Mouse (Mus musculus) lung, embryonic 16.5 days (tissue): ENCODE measurements around the gene Fam160a1. TPM values are rescaled to one million over a fixed set of nuclear protein-coding genes. Genes with fewer than 3 reads are reported as not detected.

Experiments used
- ATAC-seq: fragments of 200-750 bp; cut with Nextera tagmentation; 2 replicates; pipeline ENCODE4 v1.8.0; 2017; ENCODE audit warnings: low read depth, mild to moderate bottlenecking, moderate library complexity
- H3K27ac ChIP-seq: fragments of 300-500 bp; sonication (generic); 2 replicates; pipeline ENCODE4 v1.5.1; 2014; ENCODE audit warnings: mild to moderate bottlenecking, control low read depth, low read length
- H3K27me3 ChIP-seq: fragments of 300-500 bp; sonication (generic); 2 replicates; pipeline ENCODE4 v1.6.1; 2014; ENCODE audit warnings: low read depth, low read length, mixed read lengths; ENCODE audit not compliant: control insufficient read depth, insufficient read depth
- H3K36me3 ChIP-seq: fragments of 300-500 bp; sonication (generic); 2 replicates; pipeline ENCODE4 v1.6.1; 2014; ENCODE audit warnings: low read length; ENCODE audit not compliant: control insufficient read depth, insufficient read depth
- H3K4me1 ChIP-seq: fragments of 300-500 bp; sonication (generic); replicated peaks from 2 replicates; pipeline ENCODE4 v1.6.1; 2014; ENCODE audit warnings: low read length, mixed read lengths; ENCODE audit not compliant: control insufficient read depth, insufficient read depth
- H3K4me2 ChIP-seq: fragments of 300-500 bp; sonication (generic); 2 replicates; pipeline ENCODE4 v1.6.1; 2014; ENCODE audit warnings: low read depth, low read length, control low read depth
- H3K4me3 ChIP-seq: fragments of 300-500 bp; sonication (generic); 2 replicates; pipeline ENCODE4 v1.5.1; 2014; ENCODE audit warnings: mild to moderate bottlenecking, low read length, control low read depth
- H3K9ac ChIP-seq: fragments of 300-500 bp; sonication (generic); 2 replicates; pipeline ENCODE4 v1.6.1; 2014; ENCODE audit warnings: low read length, control low read depth
- H3K9me3 ChIP-seq: fragments of 300-500 bp; sonication (generic); 2 replicates; pipeline ENCODE4 v1.6.1; 2016; ENCODE audit warnings: low read length; ENCODE audit not compliant: control insufficient read depth
- WGBS: fragments of 180-500 bp; shearing (Covaris S2); extraction: QIAGEN DNeasy Blood & Tissue Kit; methylation state at CpG from one replicate; pipeline ENCODE4 v1.1.7; 2014; 5-methylcytosine and 5-hydroxymethylcytosine counted together
- polyA plus RNA-seq: library from polyadenylated mRNA; unstranded; fragments of >200 nt; fragmentation: Nextera tagmentation; extraction: Ambion mirVana; gene quantifications from 2 replicates; pipeline ENCODE4 v1.2.1, GENCODE M21; 2015

Fam160a1 gene
- polyA plus RNA-seq, 1 experiment from 2014 or later: 3.4 TPM

DNA sequence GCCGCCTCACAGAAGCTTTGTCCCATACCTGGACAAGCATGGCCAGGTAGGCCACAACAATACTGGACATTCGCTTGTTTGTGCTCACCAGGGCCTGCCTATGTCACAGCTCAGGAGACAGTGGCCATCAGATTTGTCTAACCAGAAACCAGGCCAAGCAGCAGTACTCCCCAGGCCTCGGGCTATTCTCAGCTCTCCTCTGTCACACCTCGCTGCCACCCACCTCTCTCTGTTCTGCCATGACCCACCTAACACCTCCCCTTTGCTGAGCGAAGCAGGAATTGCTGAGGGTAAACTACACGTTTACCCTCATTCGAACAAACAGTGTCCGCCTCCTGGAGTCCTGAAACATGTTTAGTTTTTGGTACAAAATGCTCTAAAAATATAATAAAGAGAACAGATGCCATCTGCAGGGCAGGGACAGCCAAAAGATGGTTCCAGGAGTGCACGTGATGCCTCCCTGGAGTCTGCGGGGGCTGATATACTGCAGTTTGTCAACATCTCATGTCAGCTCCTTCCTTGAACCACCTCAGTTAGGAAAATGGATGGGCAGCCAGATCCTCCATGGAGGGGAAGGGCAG is 152.4 kb downstream of the Fam160a1 start:
- Histone ChIP-seq H3K4me1 (no peaks in the 10 kb centered on the region), H3K9ac (no peak overlapping the region), H3K27ac (no peak overlapping the region), H3K4me2 (no peak overlapping the region), H3K27me3 (no peaks in the 10 kb centered on the region), H3K36me3 (no peaks in the 10 kb centered on the region), H3K9me3 (no peaks in the 10 kb centered on the region), H3K4me3 (no peak overlapping the region)
- ATAC-seq: no peak
- WGBS: 78% methylated on average over 10 of the region's 10 CpGs

DNA sequence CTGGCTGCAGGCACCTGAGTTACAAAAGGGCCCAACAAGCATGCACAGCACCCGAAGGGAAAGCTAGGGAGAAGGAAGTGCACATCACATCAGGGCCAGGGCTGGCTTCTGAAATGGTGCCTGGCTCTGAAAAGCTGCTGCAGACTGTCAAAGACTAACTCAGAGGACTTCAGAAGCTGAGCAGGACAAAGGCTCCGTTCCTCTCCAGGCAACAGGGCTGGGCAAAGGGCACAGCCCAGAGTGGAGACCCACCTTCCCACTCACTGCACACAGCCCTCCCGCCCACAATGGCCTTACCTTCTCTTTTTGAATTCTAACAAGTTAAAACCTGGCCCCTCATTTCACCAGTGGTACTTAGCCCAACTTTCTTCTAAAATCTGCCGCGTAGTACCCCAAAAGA is 153.3 kb downstream of the Fam160a1 start:
- no peak overlapping the region for H3K9ac ChIP-seq
- WGBS: 80% methylated on average over 5 of the region's 5 CpGs
- no peak overlapping the region for H3K4me2 ChIP-seq
- H3K4me1 ChIP-seq: no peaks in the 10 kb centered on the region
- no peaks in the 10 kb centered on the region for H3K27me3 ChIP-seq
- H3K9me3 ChIP-seq: no peaks in the 10 kb centered on the region
- H3K36me3 ChIP-seq: no peaks in the 10 kb centered on the region
- no peak overlapping the region for H3K27ac ChIP-seq
- ATAC-seq: no peak
- H3K4me3 ChIP-seq: no peak overlapping the region

DNA sequence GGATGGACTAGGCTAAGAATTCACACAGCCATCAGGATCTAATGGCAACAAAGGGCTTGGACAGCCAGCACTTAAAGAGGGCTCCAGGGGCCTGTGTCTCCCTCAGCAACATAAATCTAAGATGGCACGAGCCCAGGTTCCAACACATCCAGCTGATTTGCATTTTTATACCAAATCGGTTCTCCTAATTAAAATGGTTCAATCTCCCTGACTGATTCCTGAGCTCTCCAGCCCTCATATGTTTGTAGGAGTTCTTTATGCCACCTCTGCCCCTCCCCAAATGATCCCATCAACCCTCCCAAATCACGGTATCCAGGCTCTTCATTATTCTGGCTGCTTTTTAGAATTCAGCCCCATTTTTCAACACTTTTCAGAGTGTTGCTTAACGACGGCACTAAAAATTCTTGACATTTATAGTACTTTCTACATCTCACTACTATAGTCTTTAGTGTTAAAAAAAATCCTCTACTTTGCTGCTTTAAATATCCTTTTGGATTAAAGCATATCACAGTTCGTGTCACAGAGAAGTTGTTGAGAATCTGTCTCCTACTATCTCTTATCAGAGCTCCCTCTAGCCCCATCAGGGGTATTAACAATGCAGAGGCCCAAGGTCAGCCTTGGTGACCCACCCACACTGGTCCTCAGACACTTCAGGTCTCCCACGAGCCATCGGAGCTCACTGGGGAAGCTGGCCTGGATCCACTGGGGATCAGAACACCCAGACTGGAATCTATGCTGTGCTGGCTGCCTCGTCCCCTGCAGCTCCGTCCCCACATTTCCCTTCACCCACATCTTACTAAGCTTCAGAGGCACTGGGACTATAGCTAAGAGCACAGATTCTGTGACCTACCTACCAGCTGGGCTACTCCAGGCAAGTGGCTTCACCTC is 154.9 kb downstream of the Fam160a1 start:
- Histone ChIP-seq H3K4me2 (no peak overlapping the region), H3K4me1 (no peaks in the 10 kb centered on the region), H3K9me3 (no peaks in the 10 kb centered on the region), H3K9ac (no peak overlapping the region), H3K36me3 (no peaks in the 10 kb centered on the region), H3K27ac (no peak overlapping the region), H3K4me3 (no peak overlapping the region), H3K27me3 (no peaks in the 10 kb centered on the region)
- 66% methylated on average over 10 of the region's 10 CpGs for WGBS
- no peak for ATAC-seq

DNA sequence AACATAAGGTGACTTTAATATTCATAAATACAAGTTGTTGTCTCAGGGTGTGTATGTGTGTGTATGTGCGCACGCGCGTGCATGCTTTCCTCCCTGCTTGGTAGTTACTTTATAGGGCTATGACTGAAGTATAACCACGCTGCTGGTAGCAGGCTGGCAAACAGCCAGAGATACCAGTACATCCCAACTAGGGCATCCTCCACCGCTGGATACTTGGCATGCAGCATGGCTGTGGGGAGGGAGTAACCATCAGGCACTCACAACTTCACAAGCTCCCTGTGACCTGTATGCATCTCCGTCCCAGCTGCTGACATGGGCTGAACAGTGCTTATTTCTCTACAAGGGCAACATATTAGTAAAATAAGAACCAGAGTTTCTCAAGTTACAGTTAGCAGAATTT is 157.4 kb downstream of the Fam160a1 start:
- no peak overlapping the region for H3K27ac ChIP-seq

DNA sequence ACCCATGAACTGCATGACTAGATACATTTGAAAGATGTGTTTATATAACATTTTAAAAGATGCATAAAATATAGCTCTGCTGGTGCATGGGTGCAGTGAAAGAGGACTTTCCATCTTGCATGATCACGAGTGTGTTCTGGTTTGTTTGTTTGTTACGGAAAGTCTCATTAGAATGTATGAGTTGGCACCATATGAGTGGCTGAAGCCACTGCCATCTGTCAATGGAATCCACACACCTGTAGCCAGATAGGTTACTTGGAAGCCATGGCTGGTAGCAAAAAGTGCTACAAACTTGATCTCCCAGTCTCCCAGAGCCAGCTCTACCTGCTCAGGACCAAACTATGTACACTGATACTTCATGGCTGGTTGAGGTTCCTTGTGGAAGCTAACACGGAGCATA is 161.6 kb downstream of the Fam160a1 start:
- no peak overlapping the region for H3K4me3 ChIP-seq
- H3K27ac ChIP-seq: no peak overlapping the region
- WGBS: 81% methylated on average over 3 of the region's 3 CpGs
- no peak overlapping the region for H3K9ac ChIP-seq
- 0 out of 2 replicates have a peak, but pooled peaks cover 2% of the 10 kb centered on the region for H3K36me3 ChIP-seq
- no peak overlapping the region for H3K4me2 ChIP-seq
- no peaks in the 10 kb centered on the region for H3K9me3 ChIP-seq
- no peak for ATAC-seq
- no peaks in the 10 kb centered on the region for H3K27me3 ChIP-seq
- H3K4me1 ChIP-seq: no peaks in the 10 kb centered on the region

More for the DNA sequence above, 157.4 kb downstream of the Fam160a1 start:
- Histone ChIP-seq H3K4me1 (no peaks in the 10 kb centered on the region), H3K9me3 (no peaks in the 10 kb centered on the region), H3K4me3 (no peak overlapping the region), H3K27me3 (no peaks in the 10 kb centered on the region), H3K9ac (no peak overlapping the region), H3K4me2 (no peak overlapping the region), H3K36me3 (no peaks in the 10 kb centered on the region)
- ATAC-seq: no peak
- 78% methylated on average over 7 of the region's 7 CpGs for WGBS

DNA sequence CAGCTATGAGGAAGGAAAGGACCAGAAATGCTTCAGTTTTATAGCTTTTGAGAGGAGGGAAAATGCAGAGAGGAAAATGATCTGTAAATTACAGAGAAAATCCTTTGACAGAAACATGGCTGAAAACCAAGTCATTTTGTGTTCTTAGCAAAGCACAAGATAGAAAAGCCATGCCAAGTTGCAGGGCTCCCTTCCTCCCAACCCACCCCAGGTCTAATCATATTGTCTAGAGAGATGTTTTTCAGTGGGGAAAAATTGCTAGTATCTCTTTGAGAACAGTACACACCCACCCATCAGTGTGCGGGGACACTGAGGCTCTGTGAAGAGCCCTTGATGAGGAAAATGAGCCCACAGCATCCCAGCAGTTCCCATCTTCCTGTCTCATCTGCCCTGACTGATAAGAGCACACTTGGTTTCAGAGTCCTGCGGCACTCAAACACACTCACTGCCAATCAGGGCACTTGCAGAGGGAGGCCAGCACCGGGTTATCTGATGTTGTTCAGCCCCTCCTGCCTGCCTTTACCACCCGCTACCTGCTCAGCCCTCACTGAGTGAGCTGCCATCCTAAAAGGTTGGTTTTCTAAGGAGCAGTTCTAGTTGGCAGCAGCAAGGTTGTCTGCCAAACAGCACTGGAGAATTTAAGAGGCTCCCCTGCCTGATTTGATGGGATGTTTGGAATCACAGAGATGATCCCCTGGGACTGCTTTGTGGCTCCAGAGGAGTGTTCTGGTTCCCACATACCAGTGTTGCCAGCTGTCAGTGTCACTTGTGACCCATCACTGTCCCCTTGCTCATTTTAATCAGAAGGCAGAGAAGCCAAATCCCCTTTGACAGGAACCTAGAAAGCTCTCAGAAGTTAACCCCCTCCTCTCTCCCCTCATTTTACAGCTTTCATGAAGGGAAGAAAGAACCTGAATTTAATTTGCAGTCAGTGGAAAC is 164.1 kb downstream of the Fam160a1 start:
- Histone ChIP-seq H3K9ac (no peak overlapping the region), H3K4me1 (no peaks in the 10 kb centered on the region), H3K36me3 (0 out of 2 replicates have a peak, but pooled peaks cover 2% of the 10 kb centered on the region), H3K4me2 (no peak overlapping the region), H3K27me3 (no peaks in the 10 kb centered on the region), H3K27ac (no peak overlapping the region), H3K4me3 (no peak overlapping the region), H3K9me3 (no peaks in the 10 kb centered on the region)
- 51% methylated on average over 4 of the region's 4 CpGs for WGBS
- no peak for ATAC-seq

DNA sequence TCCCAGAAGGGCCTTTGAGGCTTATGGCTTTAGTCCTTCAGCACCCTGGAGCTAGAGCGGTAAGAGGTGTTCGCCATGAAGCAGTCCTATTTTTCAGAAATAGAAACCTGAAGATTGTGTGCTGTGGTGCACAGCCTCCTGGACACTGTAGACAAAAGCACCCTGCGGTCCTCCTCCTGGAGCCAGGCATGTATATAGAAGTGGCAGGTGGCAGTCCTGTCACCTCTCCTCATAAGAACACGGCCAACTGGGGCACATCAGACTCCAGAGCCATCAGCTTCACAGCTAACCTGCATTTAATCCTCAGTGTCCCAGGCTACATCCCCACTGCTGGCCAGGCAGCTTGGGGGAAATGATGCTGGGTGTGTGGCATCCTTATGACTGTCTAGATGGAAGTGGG is 167.9 kb downstream of the Fam160a1 start:
- H3K36me3 ChIP-seq: 0 out of 2 replicates have a peak, but pooled peaks cover 2% of the 10 kb centered on the region
- H3K4me3 ChIP-seq: no peak overlapping the region
- WGBS: 87% methylated on average over 4 of the region's 4 CpGs
- H3K9me3 ChIP-seq: no peaks in the 10 kb centered on the region
- no peaks in the 10 kb centered on the region for H3K27me3 ChIP-seq
- H3K9ac ChIP-seq: no peak overlapping the region
- no peak overlapping the region for H3K27ac ChIP-seq
- H3K4me2 ChIP-seq: no peak overlapping the region
- H3K4me1 ChIP-seq: no peaks in the 10 kb centered on the region
- no peak for ATAC-seq

DNA sequence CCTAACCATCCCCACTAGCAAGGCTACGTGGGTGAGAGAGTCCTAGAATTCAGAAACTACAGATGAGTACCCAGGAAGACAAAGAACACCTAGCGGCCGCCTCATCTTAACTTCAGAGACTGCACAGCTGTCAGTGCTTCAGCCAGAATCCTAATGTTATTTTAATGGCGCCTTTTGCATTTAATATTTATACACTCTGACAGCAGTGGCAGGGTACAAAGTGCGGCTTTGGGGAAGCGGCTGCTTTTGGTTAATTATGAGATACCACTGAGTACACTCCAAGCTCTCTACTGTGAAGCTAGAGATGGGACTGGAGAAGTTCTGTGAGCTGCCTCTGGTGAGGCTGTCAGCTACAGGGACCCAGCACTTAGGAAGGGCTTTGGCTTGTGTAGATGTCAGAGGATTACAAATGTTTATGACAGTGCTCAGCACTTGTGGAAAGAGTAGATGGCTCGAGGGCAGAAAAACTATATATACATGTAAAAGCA is 171.5 kb downstream of the Fam160a1 start:
- no peaks in the 10 kb centered on the region for H3K27me3 ChIP-seq
- H3K36me3 ChIP-seq: no peaks in the 10 kb centered on the region
- H3K4me2 ChIP-seq: no peak overlapping the region
- H3K4me3 ChIP-seq: no peak overlapping the region
- no peak for ATAC-seq
- H3K9me3 ChIP-seq: no peaks in the 10 kb centered on the region
- H3K27ac ChIP-seq: no peak overlapping the region
- WGBS: 60% methylated on average over 7 of the region's 7 CpGs
- no peak overlapping the region for H3K9ac ChIP-seq
- H3K4me1 ChIP-seq: no peaks in the 10 kb centered on the region

DNA sequence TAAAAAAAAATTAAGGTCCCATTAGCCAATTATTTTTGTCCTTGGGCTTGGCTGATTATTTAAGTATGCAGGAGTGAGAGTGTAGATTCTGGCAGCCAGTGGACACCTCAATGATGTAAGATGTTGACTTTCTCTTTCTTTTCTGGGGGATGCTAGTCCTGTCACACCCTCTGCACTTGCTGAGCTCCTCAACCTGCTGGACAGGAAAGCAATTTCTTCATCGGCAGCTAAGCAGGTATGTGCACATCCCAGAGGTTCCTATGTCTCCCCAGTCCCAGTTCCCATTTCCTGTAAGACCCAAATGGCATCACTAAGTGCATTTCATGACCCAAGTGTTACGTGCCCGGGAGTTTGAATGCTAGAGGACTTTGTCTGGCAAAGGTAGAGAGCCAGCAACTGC is 172.3 kb downstream of the Fam160a1 start:
- no peak overlapping the region for H3K9ac ChIP-seq
- no peaks in the 10 kb centered on the region for H3K27me3 ChIP-seq
- no peak overlapping the region for H3K4me3 ChIP-seq
- no peak overlapping the region for H3K27ac ChIP-seq
- H3K36me3 ChIP-seq: no peaks in the 10 kb centered on the region
- no peak overlapping the region for H3K4me2 ChIP-seq
- no peaks in the 10 kb centered on the region for H3K9me3 ChIP-seq
- ATAC-seq: no peak
- no peaks in the 10 kb centered on the region for H3K4me1 ChIP-seq
- WGBS: 81% methylated on average over 3 of the region's 3 CpGs
